Mouse (Mus musculus) cerebellum, adult 2 months (tissue): ENCODE measurements around the gene Scpep1.

Source experiments
- CTCF ChIP-seq: fragments of 200-500 bp; IDR thresholded peaks from 2 replicates; pipeline ENCODE4 v1.5.1; 2011; ENCODE audit warnings: low read depth, mild to moderate bottlenecking, control low read depth, low read length, moderate library complexity, borderline replicate concordance; ENCODE audit not compliant: insufficient read depth
- POLR2A ChIP-seq: fragments of 200-500 bp; IDR thresholded peaks from 2 replicates; pipeline ENCODE4 v1.6.1; 2011; ENCODE audit warnings: low read length, control low read depth, borderline replicate concordance; ENCODE audit not compliant: insufficient read depth

DNA sequence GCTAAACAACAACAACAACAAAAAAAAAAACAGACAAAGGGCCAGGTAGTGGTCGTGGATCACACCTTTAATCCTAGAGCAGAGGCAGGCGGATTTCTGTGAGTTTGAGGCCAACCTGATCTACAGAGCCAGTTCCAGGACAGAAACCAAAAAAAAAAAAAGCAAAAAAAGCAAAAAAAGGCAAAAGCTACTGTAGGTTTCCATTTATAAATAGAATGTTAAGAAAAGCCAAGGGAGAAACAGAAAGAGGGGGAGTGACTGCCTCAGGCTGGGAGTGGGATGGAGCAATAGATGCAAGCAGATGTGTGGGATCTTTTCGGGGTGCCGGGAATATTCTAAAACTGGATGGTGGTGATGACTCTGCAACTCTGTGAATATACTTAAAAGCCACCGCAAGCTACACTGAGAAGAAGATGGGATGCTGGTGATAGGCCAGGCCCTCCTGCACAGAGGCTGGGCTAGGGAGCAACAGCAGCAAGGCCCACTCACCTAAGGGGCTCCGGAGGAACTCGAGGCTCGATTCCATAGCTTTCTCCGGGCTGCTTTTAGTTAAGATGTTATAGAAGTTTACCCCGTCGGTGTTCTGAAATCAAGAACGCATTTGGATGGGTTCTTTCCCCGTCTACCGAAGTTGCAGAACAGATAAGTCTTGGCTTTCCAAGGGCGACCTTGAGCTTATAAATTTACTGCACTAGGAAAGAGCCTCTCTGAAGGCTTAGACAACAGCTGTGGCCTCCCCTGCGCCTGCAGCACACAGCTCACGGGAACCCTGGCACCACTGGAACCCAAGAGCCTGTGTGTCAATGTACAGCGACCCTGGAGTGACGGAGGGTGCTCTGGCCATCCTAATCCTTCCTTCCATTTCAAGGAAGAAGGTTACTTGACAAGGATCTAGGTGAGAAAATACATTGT lies 20.9 kb downstream of the Scpep1 start:
- TF ChIP-seq CTCF (no peak), POLR2A (no peak)
